12 mouse cellular contexts compared by ENCODE assay signal in genomic region chr12:107961843-107962242, GRCm38 (mm10). TPM values are rescaled to one million over a fixed set of nuclear protein-coding genes. Genes with fewer than 3 reads are reported as not detected.
DNase-seq lines count a peak whose midpoint lies in the region; ATAC-seq lines count a peak whose summit lies in the region.
"Had no signal": no experiment of that assay in that cellular context is flagged by ENCODE, and none has a peak within 500 bp of the region (broad histone marks: within the 10 kb centered on the region; RNA-seq: fewer than 3 reads in every experiment).

No protein-coding gene starts in this region.

- WGBS in forebrain, embryonic 13.5 days, result 74% methylated on average over 15 of the region's 15 CpGs
- 90% methylated on average over 15 of the region's 15 CpGs for WGBS in forebrain, embryonic 10.5 days
- 36% methylated on average over 15 of the region's 15 CpGs for WGBS in intestine, embryonic 16.5 days

- DNase-seq in forebrain, embryonic 10.5 days (ENCODE audit: extremely low spot score, low spot score), result no peak
- peak; percentile 1 for DNase-seq in 416B (ENCODE audit: low read depth)
- DNase-seq in c-Kit-positive CD71-negative TER-119-negative erythroid progenitor cells, embryonic 14.5 days (ENCODE audit: low read depth), result peak; percentile 4
- no peak for DNase-seq in gastrocnemius, postnatal 4 days (ENCODE audit: low spot score in 2 of 2)
- DNase-seq in lung, postnatal 4 days, result no peak
- no peak for DNase-seq in layer of hippocampus, postnatal 14 days (ENCODE audit: low spot score in 2 of 2)
- DNase-seq: cerebellum, postnatal 10 days; layer of hippocampus, adult 9-11 months had no signal

- H3K9ac ChIP-seq in forebrain, embryonic 13.5 days, result no peak overlapping the region
- no peak overlapping the region for H3K9ac ChIP-seq in intestine, embryonic 16.5 days (ENCODE audit: low read depth, low read length)
- H3K9ac ChIP-seq: midbrain, embryonic 12.5 days had no signal

- no peak overlapping the region for H3K4me3 ChIP-seq in forebrain, embryonic 13.5 days
- no peak overlapping the region for H3K4me3 ChIP-seq in forebrain, embryonic 10.5 days
- H3K4me3 ChIP-seq in intestine, embryonic 16.5 days (ENCODE audit: low read length), result no peak overlapping the region; the same call in 1 of the 2 replicates
- H3K4me3 ChIP-seq: midbrain, embryonic 12.5 days had no signal

- H3K36me3 ChIP-seq in forebrain, embryonic 13.5 days (ENCODE audit: poor library complexity, severe bottlenecking), result no peaks in the 10 kb centered on the region
- no peaks in the 10 kb centered on the region; the same call in 1 of the 2 replicates for H3K36me3 ChIP-seq in forebrain, embryonic 10.5 days (replicated peaks)
- H3K36me3 ChIP-seq in intestine, embryonic 16.5 days (ENCODE audit: control insufficient read depth, insufficient read depth, low read length), result no peaks in the 10 kb centered on the region
- H3K36me3 ChIP-seq: midbrain, embryonic 12.5 days had no signal

- H3K27ac ChIP-seq in forebrain, embryonic 13.5 days, result peak overlapping the region; percentile 65
- H3K27ac ChIP-seq in forebrain, embryonic 10.5 days, result no peak overlapping the region
- H3K27ac ChIP-seq in intestine, embryonic 16.5 days (ENCODE audit: low read length), result peak overlapping the region; percentile 26

- peaks cover 85% of the 10 kb centered on the region for H3K4me1 ChIP-seq in forebrain, embryonic 13.5 days
- peaks cover 82% of the 10 kb centered on the region for H3K4me1 ChIP-seq in forebrain, embryonic 10.5 days
- H3K4me1 ChIP-seq in intestine, embryonic 16.5 days (ENCODE audit: control insufficient read depth, insufficient read depth, low read length), result peaks cover 34% of the 10 kb centered on the region

- H3K27me3 ChIP-seq in forebrain, embryonic 13.5 days, result no peaks in the 10 kb centered on the region
- H3K27me3 ChIP-seq in forebrain, embryonic 10.5 days (ENCODE audit: poor library complexity, severe bottlenecking), result no peaks in the 10 kb centered on the region
- H3K27me3 ChIP-seq in intestine, embryonic 16.5 days (replicated peaks; ENCODE audit: control insufficient read depth, insufficient read depth, low read length), result no peaks in the 10 kb centered on the region
- H3K27me3 ChIP-seq: CH12.LX; midbrain, embryonic 12.5 days had no signal

- H3K4me2 ChIP-seq in forebrain, embryonic 13.5 days, result no peak overlapping the region
- H3K4me2 ChIP-seq in intestine, embryonic 16.5 days (ENCODE audit: low read depth, low read length), result 0 out of 2 replicates have a peak overlapping the region, but pooled peaks have one; percentile 43
- H3K4me2 ChIP-seq: midbrain, embryonic 12.5 days had no signal

- no peak for ATAC-seq in forebrain, embryonic 13.5 days
- peak; percentile 45 for ATAC-seq in intestine, embryonic 16.5 days

- no peaks in the 10 kb centered on the region for H3K9me3 ChIP-seq in forebrain, embryonic 13.5 days (replicated peaks)
- H3K9me3 ChIP-seq in forebrain, embryonic 10.5 days, result no peaks in the 10 kb centered on the region
- H3K9me3 ChIP-seq in intestine, embryonic 16.5 days (ENCODE audit: control insufficient read depth, low read length), result no peaks in the 10 kb centered on the region
- H3K9me3 ChIP-seq: midbrain, embryonic 12.5 days had no signal

RNA-seq across cellular contexts. Expression of gene Bcl11b, which starts 41.6 kb away (rescaled TPM):
- polyA plus RNA-seq in forebrain, embryonic 13.5 days (2015; fragmentation: Nextera tagmentation; extraction: Ambion mirVana), result 53.5 and 61.1 TPM in 2 replicates
- polyA plus RNA-seq in forebrain, embryonic 10.5 days (2016; fragmentation: Nextera tagmentation; extraction: Ambion mirVana), result 3.4 and 5.5 TPM in 2 replicates
- 3.4 and 5.5 TPM in 2 replicates for polyA plus RNA-seq in intestine, embryonic 16.5 days (2015; fragmentation: Nextera tagmentation; extraction: Ambion mirVana)
- total RNA-seq in gastrocnemius, postnatal 4 days (2021), result under 1 TPM; 0.54 to 0.56 TPM
- 100 to 1,000 TPM; 108 to 112 TPM for total RNA-seq in layer of hippocampus, postnatal 14 days (2021)
- total RNA-seq: CH12.LX had no signal

Comparison
In these comparisons a context has a peak if more than half of its experiments do, and no peak if none do; other contexts are left out.
1. DNase-seq: peak in 416B (single experiment) and c-Kit-positive CD71-negative TER-119-negative erythroid progenitor cells, embryonic 14.5 days (single experiment); none in forebrain, embryonic 10.5 days (single experiment), gastrocnemius, postnatal 4 days (0 of 2), lung, postnatal 4 days (0 of 2) and layer of hippocampus, postnatal 14 days (0 of 2).